Mouse (Mus musculus) spleen, adult 2 months (tissue): ENCODE measurements around the gene Robo2. TPM values are rescaled to one million over a fixed set of nuclear protein-coding genes. Genes with fewer than 3 reads are reported as not detected.

Experiments used
- DNase-seq, 2 experiments: peaks; one replicate each; pipeline versions ENCODE4 v3.0.0 to v3.0.0-alpha.2; 2012 to 2021; ENCODE audit warnings: low spot score in 2 of 2, low read depth in 1 of 2
- H3K27ac ChIP-seq: fragments of 200-500 bp; 2 replicates; pipeline ENCODE4 v1.5.1; 2012; ENCODE audit warnings: low read length, inconsistent platforms; ENCODE audit not compliant: insufficient read depth
- H3K27me3 ChIP-seq: fragments of 200-500 bp; 2 replicates; pipeline ENCODE4 v1.6.1; 2012; ENCODE audit warnings: mild to moderate bottlenecking, moderate library complexity, low read length, inconsistent platforms; ENCODE audit not compliant: control insufficient read depth, insufficient read depth
- H3K36me3 ChIP-seq: fragments of 200-500 bp; 2 replicates; pipeline ENCODE4 v1.6.1; 2012; ENCODE audit warnings: mild to moderate bottlenecking, low read length, inconsistent platforms; ENCODE audit not compliant: control insufficient read depth, insufficient read depth
- H3K4me1 ChIP-seq: fragments of 200-500 bp; 2 replicates; pipeline ENCODE4 v1.6.1; 2011; ENCODE audit warnings: inconsistent platforms; ENCODE audit not compliant: control insufficient read depth, insufficient read depth, insufficient read length
- H3K4me3 ChIP-seq: fragments of 200-500 bp; 2 replicates; pipeline ENCODE4 v1.5.1; 2011; ENCODE audit warnings: mild to moderate bottlenecking, inconsistent platforms; ENCODE audit not compliant: insufficient read depth, insufficient read length; ENCODE audit errors: extremely low read depth
- CTCF ChIP-seq: fragments of 200-500 bp; IDR thresholded peaks from 2 replicates; pipeline ENCODE4 v1.5.1; 2011; ENCODE audit warnings: mild to moderate bottlenecking, inconsistent platforms; ENCODE audit not compliant: insufficient read depth, insufficient read length, insufficient replicate concordance; ENCODE audit errors: extremely low read depth
- POLR2A ChIP-seq: fragments of 200-500 bp; IDR thresholded peaks from 2 replicates; pipeline ENCODE4 v1.6.1; 2011; ENCODE audit warnings: low read depth, low read length, inconsistent platforms
- WGBS: fragments of 180-500 bp; shearing (Covaris S2); methylation state at CpG from one replicate; pipeline ENCODE4 v1.1.7; 2018; 5-methylcytosine and 5-hydroxymethylcytosine counted together
- polyA plus RNA-seq: library from polyadenylated mRNA; depleted of rRNA; stranded (reverse); fragments of >200 nt; gene quantifications from 2 replicates; pipeline ENCODE4 v1.2.3, GENCODE M21; 2012

Gene Robo2
- polyA plus RNA-seq, 1 experiment, result 5.2 TPM

DNA sequence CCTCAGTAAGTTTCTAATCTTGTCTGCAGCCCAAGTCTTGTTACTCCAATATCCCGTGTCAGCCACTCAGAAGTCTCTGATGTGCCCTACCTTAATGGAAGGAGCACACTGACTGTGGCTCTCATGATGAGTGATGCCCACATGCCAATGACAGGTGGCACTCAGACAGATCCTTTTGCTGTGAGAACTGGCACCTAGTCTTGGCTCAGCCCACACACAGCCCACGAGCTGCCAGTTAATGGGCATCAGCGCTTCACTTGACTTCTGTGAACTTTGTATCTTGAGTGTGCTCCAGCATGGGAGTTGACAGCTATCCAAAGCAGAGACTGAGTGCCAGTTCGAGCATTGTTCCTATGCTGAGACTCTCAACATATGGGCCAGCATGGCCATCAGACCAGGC is 383.8 kb downstream of the Robo2 start:
- DNase-seq, result no peak
- Histone ChIP-seq H3K27ac (no peak overlapping the region), H3K27me3 (no peaks in the 10 kb centered on the region), H3K4me3 (no peak overlapping the region), H3K36me3 (no peaks in the 10 kb centered on the region), H3K4me1 (no peaks in the 10 kb centered on the region)
- no peak for TF ChIP-seq POLR2A
- no peak for TF ChIP-seq CTCF
- WGBS, result 78% methylated on average over 4 of the region's 4 CpGs

DNA sequence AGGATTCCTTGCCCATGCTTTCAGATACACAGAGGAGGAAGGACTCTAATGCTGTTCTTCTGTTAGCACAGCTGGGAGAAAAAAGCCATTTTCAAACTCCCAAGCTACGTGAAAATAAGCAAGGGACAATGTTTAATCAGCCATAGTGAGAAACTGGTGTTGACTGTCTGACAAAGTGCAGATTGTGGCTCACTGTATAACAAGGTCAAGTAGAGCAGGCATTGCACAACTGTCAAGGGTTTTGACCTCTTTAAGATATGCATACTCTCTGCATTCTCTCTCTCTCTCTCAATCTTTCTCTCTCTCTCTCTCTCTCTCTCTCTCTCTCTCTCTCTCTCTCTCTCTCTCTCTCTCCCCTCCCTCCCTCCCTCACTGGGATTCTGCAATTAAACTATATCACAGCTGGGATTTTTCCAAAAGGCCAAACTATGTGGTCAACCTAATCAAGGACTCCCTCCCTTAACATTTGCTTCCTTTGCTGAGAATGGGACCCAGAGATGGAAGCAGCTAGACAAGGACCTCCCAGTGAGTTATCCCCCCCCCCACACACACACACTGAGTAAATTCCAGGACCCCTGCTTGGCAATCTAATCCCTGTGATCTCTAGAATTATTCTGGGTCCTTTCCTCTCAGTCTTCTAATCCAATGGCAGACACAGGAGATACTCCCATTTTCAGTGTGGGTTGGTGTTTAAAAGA is 389.2 kb downstream of the Robo2 start:
- no peak for DNase-seq
- H3K36me3 ChIP-seq, result no peaks in the 10 kb centered on the region
- no peak for TF ChIP-seq CTCF
- TF ChIP-seq POLR2A, result no peak
- H3K4me1 ChIP-seq, result no peaks in the 10 kb centered on the region
- H3K4me3 ChIP-seq, result no peak overlapping the region
- WGBS, result 60% methylated on average over 1 of the region's 1 CpGs
- H3K27me3 ChIP-seq, result no peaks in the 10 kb centered on the region
- no peak overlapping the region for H3K27ac ChIP-seq

DNA sequence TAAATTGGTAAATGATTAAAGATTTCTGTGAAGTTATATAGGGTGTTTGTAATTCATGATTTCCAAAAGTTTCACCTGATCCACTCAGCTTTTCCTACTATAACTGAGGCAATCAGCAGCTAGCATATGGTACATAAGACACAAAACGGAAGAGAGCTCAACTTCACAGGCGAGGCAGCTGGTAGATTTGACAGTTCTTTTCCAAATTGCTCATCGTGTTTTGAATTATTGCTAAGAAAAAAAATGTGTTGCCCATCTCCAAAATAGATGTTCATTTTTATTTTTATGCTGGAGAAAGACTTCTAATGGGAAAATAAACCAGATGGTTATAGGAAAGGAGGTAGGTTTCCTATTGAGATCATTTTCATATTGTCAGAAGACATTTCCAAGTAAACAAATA is 405.9 kb downstream of the Robo2 start:
- no peak overlapping the region for H3K27ac ChIP-seq
- no peak overlapping the region for H3K4me3 ChIP-seq
- H3K4me1 ChIP-seq, result no peaks in the 10 kb centered on the region
- no peaks in the 10 kb centered on the region for H3K36me3 ChIP-seq
- no peak for TF ChIP-seq CTCF
- no peak for TF ChIP-seq POLR2A
- DNase-seq, result no peak
- 73% methylated on average over 3 of the region's 3 CpGs for WGBS
- H3K27me3 ChIP-seq, result no peaks in the 10 kb centered on the region

DNA sequence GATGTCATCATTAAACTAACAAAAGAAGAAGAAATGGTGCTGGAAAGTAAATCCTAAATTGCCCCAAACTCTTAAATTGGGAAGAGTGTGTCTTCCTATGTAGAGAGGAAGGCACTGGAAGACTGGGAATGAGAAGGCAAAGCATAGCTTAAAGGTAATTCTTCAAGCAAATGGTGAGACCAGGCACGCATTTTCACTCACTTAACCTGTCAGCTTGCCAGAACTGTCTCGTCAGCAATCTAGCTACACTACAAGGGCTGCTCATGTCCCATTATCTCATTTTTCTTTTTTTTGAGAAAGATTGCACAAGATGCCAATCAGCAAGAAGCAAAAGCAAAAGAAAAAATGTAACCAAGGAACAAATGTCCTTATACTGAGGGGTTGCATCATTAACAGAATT is 410.3 kb downstream of the Robo2 start:
- WGBS, result 85% methylated on average over 2 of the region's 2 CpGs
- TF ChIP-seq POLR2A, result no peak
- Histone ChIP-seq H3K27me3 (no peaks in the 10 kb centered on the region), H3K4me1 (no peaks in the 10 kb centered on the region), H3K36me3 (no peaks in the 10 kb centered on the region), H3K4me3 (no peak overlapping the region), H3K27ac (no peak overlapping the region)
- no peak for DNase-seq

DNA sequence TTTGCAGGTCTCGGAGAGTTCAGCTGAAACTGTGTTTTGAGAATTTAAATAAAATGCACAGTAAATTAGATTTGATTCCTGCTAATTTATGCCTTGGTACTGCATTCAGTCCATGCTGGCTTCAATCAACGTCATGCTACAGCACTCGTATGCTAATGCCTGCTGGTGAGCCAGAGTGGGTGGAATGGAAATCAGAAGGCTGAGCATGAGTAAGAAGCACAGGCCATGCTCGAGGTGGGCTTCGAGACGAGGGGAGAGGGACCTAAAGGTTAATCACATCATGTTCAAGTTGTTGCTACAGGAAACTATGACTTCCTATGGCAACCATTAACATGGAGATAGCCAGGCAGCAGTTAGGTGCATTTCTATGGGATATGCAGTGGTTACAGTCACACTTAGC is 420.4 kb downstream of the Robo2 start:
- DNase-seq, result no peak
- TF ChIP-seq POLR2A, result no peak
- no peak for TF ChIP-seq CTCF
- Histone ChIP-seq H3K27me3 (no peaks in the 10 kb centered on the region), H3K36me3 (no peaks in the 10 kb centered on the region), H3K4me3 (no peak overlapping the region), H3K27ac (no peak overlapping the region), H3K4me1 (no peaks in the 10 kb centered on the region)
- 79% methylated on average over 6 of the region's 6 CpGs for WGBS

DNA sequence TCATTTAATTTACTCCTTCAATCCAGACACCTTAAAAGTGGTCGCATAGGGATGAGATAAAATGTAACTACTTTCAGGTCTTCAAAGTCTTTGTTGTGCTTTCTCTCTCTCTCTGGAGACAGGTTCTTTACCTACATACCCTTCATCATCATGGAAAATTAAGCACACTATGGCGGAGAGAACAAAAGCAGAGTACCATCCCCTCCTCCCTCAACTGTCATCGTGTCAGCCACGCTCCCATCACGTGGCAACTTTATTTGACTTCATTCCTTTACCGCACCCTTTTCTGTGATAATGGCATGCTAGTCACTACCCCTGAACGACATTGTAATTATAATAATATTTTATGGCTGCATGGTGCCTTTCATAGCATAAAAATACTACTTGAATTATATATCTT is 442.1 kb downstream of the Robo2 start:
- 87% methylated on average over 7 of the region's 7 CpGs for WGBS
- TF ChIP-seq POLR2A (no peak), CTCF (no peak)

DNA sequence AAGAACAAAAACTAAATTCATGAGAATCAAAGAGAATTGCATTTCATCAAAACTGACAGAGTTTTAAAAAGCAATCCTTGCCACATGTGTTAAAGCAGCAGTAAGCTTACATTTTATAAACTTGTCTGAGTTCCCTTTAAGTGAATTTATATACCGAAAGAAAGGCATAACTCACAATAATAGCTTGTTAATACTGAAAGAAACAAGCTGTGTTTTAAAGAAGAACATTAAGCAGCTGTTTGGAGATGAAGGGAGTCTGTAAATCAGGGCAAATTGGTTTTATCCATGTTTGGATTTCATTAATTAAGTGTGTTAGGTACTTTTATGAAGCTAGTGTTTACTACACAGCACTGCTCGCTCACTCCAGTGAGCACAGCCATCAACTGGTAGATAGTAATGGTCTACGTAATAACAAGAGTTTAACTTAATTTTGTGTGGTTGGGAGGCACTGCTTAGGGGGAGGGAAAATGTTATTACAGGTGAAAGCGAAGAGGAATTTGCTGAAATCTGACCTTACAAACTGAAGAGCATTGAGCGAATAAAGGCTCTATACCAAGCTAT is 447.2 kb downstream of the Robo2 start:
- Histone ChIP-seq H3K27me3 (no peaks in the 10 kb centered on the region), H3K4me3 (no peak overlapping the region), H3K4me1 (no peaks in the 10 kb centered on the region), H3K36me3 (no peaks in the 10 kb centered on the region), H3K27ac (no peak overlapping the region)
- no peak for DNase-seq
- no peak for TF ChIP-seq POLR2A
- 87% methylated on average over 5 of the region's 5 CpGs for WGBS

More for the DNA sequence above, 442.1 kb downstream of the Robo2 start:
- Histone ChIP-seq H3K36me3 (no peaks in the 10 kb centered on the region), H3K4me1 (no peaks in the 10 kb centered on the region), H3K27ac (no peak overlapping the region), H3K27me3 (no peaks in the 10 kb centered on the region), H3K4me3 (no peak overlapping the region)
- DNase-seq, result no peak
